Mouse (Mus musculus) liver, embryonic 14.5 days (tissue): ENCODE data around the gene 1700029J07Rik.

ENCODE experiments used
- CTCF ChIP-seq: IDR thresholded peaks from 2 replicates; pipeline ENCODE4 v1.5.1; 2016; ENCODE audit warnings: antibody characterized with exemption, low read depth, control low read depth
- EP300 ChIP-seq: IDR thresholded peaks from 2 replicates; pipeline ENCODE4 v1.6.1; 2016; ENCODE audit warnings: antibody characterized with exemption, low read depth

GRCm38 (mm10) chr8:45999784-46000705 lies 25.0 kb upstream of the 1700029J07Rik start:
- TF ChIP-seq EP300 (peak; percentile 25; the same call in 1 of the 2 replicates), CTCF (no peak)
